Mouse (Mus musculus): ENCODE measurements around the gene Atad5. TPM values are rescaled to one million over a fixed set of nuclear protein-coding genes. Genes with fewer than 3 reads are reported as not detected.
"Not testable (repeated sequence)": the region's sequence is repeated elsewhere in the genome, so short reads cannot be mapped to it uniquely, and the experiment has no call there.

The Atad5 gene
- total RNA-seq, 2 experiments from 2014 or later = 0.91 to 1.3 TPM

GRCm38 (mm10) chr11:80147748-80148147, 58.5 kb downstream of the Atad5 start:
- intact Hi-C loops (cut with DNase I) = no loop called here
- DNase-seq = no peak

- intact Hi-C loops (cut with DNase I) = no loop called here
- DNase-seq = no peak
Measured at GRCm38 (mm10) chr11:80148313-80148712, 59.1 kb downstream of the Atad5 start.

- intact Hi-C loops (cut with DNase I); DNase-seq: not testable (repeated sequence)
Measured at GRCm38 (mm10) chr11:80148974-80149373, 59.8 kb downstream of the Atad5 start.

- no peak for DNase-seq
- intact Hi-C loops (cut with DNase I) = no loop called here
Measured at GRCm38 (mm10) chr11:80149412-80150023, 60.3 kb downstream of the Atad5 start.

- no peak for DNase-seq
- intact Hi-C loops (cut with DNase I) = no loop called here
Measured at GRCm38 (mm10) chr11:80150566-80150965, 61.4 kb downstream of the Atad5 start.

GRCm38 (mm10) chr11:80151541-80151940, 62.3 kb downstream of the Atad5 start:
- no peak for DNase-seq

GRCm38 (mm10) chr11:80152376-80152775, 63.2 kb downstream of the Atad5 start:
- no peak for DNase-seq
- intact Hi-C loops (cut with DNase I) = no loop called here

More at GRCm38 (mm10) chr11:80151541-80151940, 62.3 kb downstream of the Atad5 start:
- intact Hi-C loops (cut with DNase I) = no loop called here

- intact Hi-C loops (cut with DNase I) = no loop called here
- DNase-seq = peak; percentile 91 to 93
Measured at GRCm38 (mm10) chr11:80153857-80154495, 64.8 kb downstream of the Atad5 start, which contains the start of gene Adap2. Gene Adap2, plus strand, starts transcription at chr11:80154105.

GRCm38 (mm10) chr11:80154501-80154900, 65.3 kb downstream of the Atad5 start:
- intact Hi-C loops (cut with DNase I) = no loop called here

GRCm38 (mm10) chr11:80155541-80155940, 66.3 kb downstream of the Atad5 start:
- no peak for DNase-seq
- intact Hi-C loops (cut with DNase I) = no loop called here

More at GRCm38 (mm10) chr11:80154501-80154900, 65.3 kb downstream of the Atad5 start:
- no peak for DNase-seq

- DNase-seq = no peak
- intact Hi-C loops (cut with DNase I) = no loop called here
Measured at GRCm38 (mm10) chr11:80155961-80156360, 66.8 kb downstream of the Atad5 start.

GRCm38 (mm10) chr11:80156841-80157240, 67.6 kb downstream of the Atad5 start:
- intact Hi-C loops (cut with DNase I) = no loop called here
- DNase-seq = no peak

GRCm38 (mm10) chr11:80159018-80159417, 69.8 kb downstream of the Atad5 start:
- intact Hi-C loops (cut with DNase I) = no loop called here
- no peak for DNase-seq

GRCm38 (mm10) chr11:80161041-80161440, 71.8 kb downstream of the Atad5 start:
- intact Hi-C loops (cut with DNase I) = no loop called here
- no peak for DNase-seq

- intact Hi-C loops (cut with DNase I) = no loop called here
- no peak for DNase-seq
Measured at GRCm38 (mm10) chr11:80163362-80164116, 74.3 kb downstream of the Atad5 start.

GRCm38 (mm10) chr11:80164224-80164623, 75.0 kb downstream of the Atad5 start:
- DNase-seq = no peak
- intact Hi-C loops (cut with DNase I) = no loop called here

GRCm38 (mm10) chr11:80168121-80168520, 78.9 kb downstream of the Atad5 start:
- intact Hi-C loops (cut with DNase I) = no loop called here
- no peak for DNase-seq

- intact Hi-C loops (cut with DNase I) = no loop called here
- no peak for DNase-seq
Measured at GRCm38 (mm10) chr11:80168611-80169249, 79.5 kb downstream of the Atad5 start.

GRCm38 (mm10) chr11:80169629-80170028, 80.4 kb downstream of the Atad5 start:
- intact Hi-C loops (cut with DNase I) = no loop called here
- DNase-seq = no peak

GRCm38 (mm10) chr11:80170351-80170750, 81.2 kb downstream of the Atad5 start:
- intact Hi-C loops (cut with DNase I) = no loop called here
- DNase-seq = no peak

- DNase-seq = no peak
Measured at GRCm38 (mm10) chr11:80171884-80172283, 82.7 kb downstream of the Atad5 start.

More at GRCm38 (mm10) chr11:80171884-80172283, 82.7 kb downstream of the Atad5 start:
- intact Hi-C loops (cut with DNase I) = no loop called here
